8 mouse cellular contexts compared by ENCODE assay signal in genomic region chr7:66061057-66061456, GRCm38 (mm10). TPM values are rescaled to one million over a fixed set of nuclear protein-coding genes. Genes with fewer than 3 reads are reported as not detected.
DNase-seq lines count a peak whose midpoint lies in the region; ATAC-seq and TF ChIP-seq lines count a peak whose summit lies in the region.

No protein-coding gene starts in this region.

- H3K9me3 ChIP-seq in heart, embryonic 16.5 days (replicated peaks; ENCODE audit: control insufficient read depth, low read length): no peaks in the 10 kb centered on the region
- H3K9me3 ChIP-seq in G1E (replicated peaks): no peaks in the 10 kb centered on the region
- no peaks in the 10 kb centered on the region for H3K9me3 ChIP-seq in forebrain, embryonic 16.5 days (ENCODE audit: control insufficient read depth, low read length)
- no peaks in the 10 kb centered on the region for H3K9me3 ChIP-seq in midbrain, embryonic 10.5 days (replicated peaks)

- H3K27ac ChIP-seq in heart, embryonic 16.5 days (ENCODE audit: low read length): no peak overlapping the region
- H3K27ac ChIP-seq in forebrain, embryonic 16.5 days (ENCODE audit: low read length): no peak overlapping the region
- H3K27ac ChIP-seq in midbrain, embryonic 10.5 days (replicated peaks): peak overlapping the region; percentile 95

- no peaks in the 10 kb centered on the region; the same call in 1 of the 2 replicates for H3K27me3 ChIP-seq in heart, embryonic 16.5 days (ENCODE audit: control insufficient read depth, insufficient read depth, low read length)
- no peaks in the 10 kb centered on the region for H3K27me3 ChIP-seq in G1E (ENCODE audit: insufficient read depth, low read length)
- peaks cover 2% of the 10 kb centered on the region; the same call in 1 of the 2 replicates for H3K27me3 ChIP-seq in forebrain, embryonic 16.5 days (replicated peaks; ENCODE audit: control insufficient read depth, insufficient read depth, low read length)
- H3K27me3 ChIP-seq in midbrain, embryonic 10.5 days (ENCODE audit: low read depth, poor library complexity, severe bottlenecking): no peaks in the 10 kb centered on the region

- peak overlapping the region; percentile 83 for H3K4me2 ChIP-seq in heart, embryonic 16.5 days (ENCODE audit: low read depth, low read length)
- H3K4me2 ChIP-seq in forebrain, embryonic 16.5 days (ENCODE audit: low read length): peak overlapping the region; percentile 96

- H3K36me3 ChIP-seq in heart, embryonic 16.5 days (ENCODE audit: control insufficient read depth, insufficient read depth): peaks cover 12% of the 10 kb centered on the region
- H3K36me3 ChIP-seq in G1E (replicated peaks): peaks cover 36% of the 10 kb centered on the region
- H3K36me3 ChIP-seq in forebrain, embryonic 16.5 days (ENCODE audit: control insufficient read depth, insufficient read depth): peaks cover 12% of the 10 kb centered on the region; the same call in 1 of the 2 replicates
- H3K36me3 ChIP-seq in midbrain, embryonic 10.5 days: peaks cover 38% of the 10 kb centered on the region

- peaks cover 15% of the 10 kb centered on the region for H3K4me1 ChIP-seq in heart, embryonic 16.5 days (ENCODE audit: control insufficient read depth, insufficient read depth, low read length)
- H3K4me1 ChIP-seq in G1E (ENCODE audit: insufficient read depth, low read depth, low read length): peaks cover 41% of the 10 kb centered on the region
- peaks cover 19% of the 10 kb centered on the region for H3K4me1 ChIP-seq in forebrain, embryonic 16.5 days (replicated peaks; ENCODE audit: control insufficient read depth, insufficient read depth, low read length)
- H3K4me1 ChIP-seq in midbrain, embryonic 10.5 days: peaks cover 21% of the 10 kb centered on the region

- DNase-seq in heart, postnatal 10 days: no peak
- peak; percentile 8 for DNase-seq in G1E (ENCODE audit: low spot score)
- no peak for DNase-seq in midbrain, embryonic 10.5 days (ENCODE audit: low spot score)
- no peak for DNase-seq in adrenal gland, adult (ENCODE audit: inconsistent age in 2 of 2, low spot score in 1 of 2)
- DNase-seq in urinary bladder, postnatal 36 days (ENCODE audit: low spot score in 2 of 2): no peak
- no peak for DNase-seq in frontal cortex, postnatal 36 days (ENCODE audit: low spot score in 2 of 2)

- H3K9ac ChIP-seq in heart, embryonic 16.5 days (ENCODE audit: low read length): peak overlapping the region; percentile 99
- H3K9ac ChIP-seq in forebrain, embryonic 16.5 days (replicated peaks; ENCODE audit: low read depth, low read length): peak overlapping the region; percentile 90

- WGBS in heart, embryonic 16.5 days: under 1% methylated on average over 14 of the region's 14 CpGs
- WGBS in forebrain, embryonic 16.5 days: under 1% methylated on average over 14 of the region's 14 CpGs
- WGBS in midbrain, embryonic 10.5 days: 2% methylated on average over 14 of the region's 14 CpGs

- intact Hi-C loops in heart, postnatal 10 days (cut with DNase I): no loop called here

- no peak for TF ChIP-seq CTCF in G1E (IDR thresholded peaks at IDR 0.05; ENCODE audit: low read depth, low read length)

- no peak for ATAC-seq in heart, embryonic 16.5 days (replicated peaks; ENCODE audit: extremely low read depth, insufficient read depth, low FRiP score)
- ATAC-seq in G1E (ENCODE audit: extremely low read depth, insufficient number of reproducible peaks, low FRiP score, poor library complexity, severe bottlenecking): no peak
- ATAC-seq in forebrain, embryonic 16.5 days: no peak

- H3K4me3 ChIP-seq in heart, embryonic 16.5 days (ENCODE audit: low read length): peak overlapping the region; percentile 100
- peak overlapping the region; percentile 96 for H3K4me3 ChIP-seq in G1E (ENCODE audit: low read depth, low read length)
- H3K4me3 ChIP-seq in forebrain, embryonic 16.5 days (replicated peaks; ENCODE audit: low read length): peak overlapping the region; percentile 99
- peak overlapping the region; percentile 98 for H3K4me3 ChIP-seq in midbrain, embryonic 10.5 days

RNA-seq across cellular contexts. Expression of gene Snrpa1, which starts 2.3 kb away (rescaled TPM):
- 89.4 and 99.8 TPM in 2 replicates for polyA plus RNA-seq in heart, embryonic 16.5 days (2015; fragmentation: Nextera tagmentation; extraction: Ambion mirVana)
- total RNA-seq in heart, postnatal 10 days (2021): 10 to 100 TPM; 27.0 to 29.2 TPM
- total RNA-seq in G1E (2014; fragmentation: Nextera tagmentation) (92.9 and 116 TPM in 2 replicates), G1E (2017) (157 and 167 TPM in 2 replicates)
- polyA plus RNA-seq in G1E (2012): 130 and 151 TPM in 2 replicates
- polyA plus RNA-seq in forebrain, embryonic 16.5 days (2015; fragmentation: Nextera tagmentation; extraction: Ambion mirVana): 147 and 154 TPM in 2 replicates
- 244 and 271 TPM in 2 replicates for polyA plus RNA-seq in midbrain, embryonic 10.5 days (2016; fragmentation: Nextera tagmentation; extraction: Ambion mirVana)

RNA-seq across cellular contexts. Expression of gene Gm45213, which starts 17.7 kb away (rescaled TPM):
- polyA plus RNA-seq in heart, embryonic 16.5 days (2015; fragmentation: Nextera tagmentation; extraction: Ambion mirVana): not detected in 2 replicates
- total RNA-seq in heart, postnatal 10 days (2021): not detected
- total RNA-seq in G1E (2014; fragmentation: Nextera tagmentation) (not detected in 2 replicates), G1E (2017) (not detected in 2 replicates)
- polyA plus RNA-seq in G1E (2012): not detected in 2 replicates
- not detected in 2 replicates for polyA plus RNA-seq in forebrain, embryonic 16.5 days (2015; fragmentation: Nextera tagmentation; extraction: Ambion mirVana)
- polyA plus RNA-seq in midbrain, embryonic 10.5 days (2016; fragmentation: Nextera tagmentation; extraction: Ambion mirVana): not detected in 2 replicates

RNA-seq across cellular contexts. Expression of gene Selenos, which starts 18.4 kb away (rescaled TPM):
- 67.0 and 75.8 TPM in 2 replicates for polyA plus RNA-seq in heart, embryonic 16.5 days (2015; fragmentation: Nextera tagmentation; extraction: Ambion mirVana)
- 10 to 100 TPM; 27.0 to 31.2 TPM for total RNA-seq in heart, postnatal 10 days (2021)
- total RNA-seq in G1E (2014; fragmentation: Nextera tagmentation): 51.6 and 66.3 TPM in 2 replicates
- 51.9 and 53.3 TPM in 2 replicates for total RNA-seq in G1E (2017)
- 30.0 and 34.5 TPM in 2 replicates for polyA plus RNA-seq in G1E (2012)
- 80.3 and 85.4 TPM in 2 replicates for polyA plus RNA-seq in forebrain, embryonic 16.5 days (2015; fragmentation: Nextera tagmentation; extraction: Ambion mirVana)
- 86.7 and 96.9 TPM in 2 replicates for polyA plus RNA-seq in midbrain, embryonic 10.5 days (2016; fragmentation: Nextera tagmentation; extraction: Ambion mirVana)

RNA-seq across cellular contexts. Expression of gene Chsy1, which starts 48.3 kb away (rescaled TPM):
- 10.8 and 11.5 TPM in 2 replicates for polyA plus RNA-seq in heart, embryonic 16.5 days (2015; fragmentation: Nextera tagmentation; extraction: Ambion mirVana)
- total RNA-seq in heart, postnatal 10 days (2021): 10 to 100 TPM; 37.6 to 37.9 TPM
- total RNA-seq in G1E (2014; fragmentation: Nextera tagmentation): 4.6 and 6.1 TPM in 2 replicates
- total RNA-seq in G1E (2017): 7.1 and 7.3 TPM in 2 replicates
- 2.0 and 2.4 TPM in 2 replicates for polyA plus RNA-seq in G1E (2012)
- 11.4 and 12.6 TPM in 2 replicates for polyA plus RNA-seq in forebrain, embryonic 16.5 days (2015; fragmentation: Nextera tagmentation; extraction: Ambion mirVana)
- polyA plus RNA-seq in midbrain, embryonic 10.5 days (2016; fragmentation: Nextera tagmentation; extraction: Ambion mirVana): 12.0 and 12.2 TPM in 2 replicates
